Mouse (Mus musculus) small intestine, adult 2 months (tissue): ENCODE measurements around the gene Slc19a1. TPM values are rescaled to one million over a fixed set of nuclear protein-coding genes. Genes with fewer than 3 reads are reported as not detected.

Source experiments
- H3K27ac ChIP-seq: fragments of 200-500 bp; 2 replicates; pipeline ENCODE4 v1.5.1; 2012; ENCODE audit warnings: low read depth, low read length, control low read depth, inconsistent platforms; ENCODE audit not compliant: insufficient read depth
- H3K27me3 ChIP-seq: fragments of 200-500 bp; 2 replicates; pipeline ENCODE4 v1.6.1; 2012; ENCODE audit warnings: mild to moderate bottlenecking, moderate library complexity, low read length, inconsistent platforms; ENCODE audit not compliant: control insufficient read depth, insufficient read depth
- H3K36me3 ChIP-seq: fragments of 200-500 bp; 2 replicates; pipeline ENCODE4 v1.6.1; 2012; ENCODE audit warnings: mild to moderate bottlenecking, low read length, control low read depth, inconsistent platforms; ENCODE audit not compliant: control insufficient read depth, insufficient read depth
- H3K4me1 ChIP-seq: fragments of 200-500 bp; 2 replicates; pipeline ENCODE4 v1.6.1; 2012; ENCODE audit warnings: low read length, inconsistent platforms, mixed read lengths; ENCODE audit not compliant: control insufficient read depth, insufficient read depth, insufficient read length
- H3K4me3 ChIP-seq: fragments of 200-500 bp; 2 replicates; pipeline ENCODE4 v1.5.1; 2012; ENCODE audit warnings: low read depth, mild to moderate bottlenecking, control low read depth, inconsistent platforms, low read length, moderate library complexity
- CTCF ChIP-seq: fragments of 200-500 bp; IDR thresholded peaks from 2 replicates; pipeline ENCODE4 v1.5.1; 2012; ENCODE audit warnings: low read depth, mild to moderate bottlenecking, control low read depth, inconsistent platforms, low read length, moderate library complexity, mixed read lengths; ENCODE audit not compliant: insufficient replicate concordance, insufficient read length; ENCODE audit errors: extremely low read depth
- POLR2A ChIP-seq: fragments of 200-500 bp; IDR thresholded peaks from 2 replicates; pipeline ENCODE4 v1.6.1; 2012; ENCODE audit warnings: low read depth, mild to moderate bottlenecking, control low read depth, inconsistent platforms, low read length, moderate library complexity
- WGBS: fragments of 180-500 bp; shearing (Covaris S2); methylation state at CpG from one replicate; pipeline ENCODE4 v1.1.7; 2018; 5-methylcytosine and 5-hydroxymethylcytosine counted together
- polyA plus RNA-seq: library from polyadenylated mRNA; depleted of rRNA; stranded (reverse); fragments of >200 nt; gene quantifications from 2 replicates; pipeline ENCODE4 v1.2.3, GENCODE M21; 2012; rRNA removed

Gene Slc19a1
- polyA plus RNA-seq, 1 experiment: 44.6 TPM

DNA sequence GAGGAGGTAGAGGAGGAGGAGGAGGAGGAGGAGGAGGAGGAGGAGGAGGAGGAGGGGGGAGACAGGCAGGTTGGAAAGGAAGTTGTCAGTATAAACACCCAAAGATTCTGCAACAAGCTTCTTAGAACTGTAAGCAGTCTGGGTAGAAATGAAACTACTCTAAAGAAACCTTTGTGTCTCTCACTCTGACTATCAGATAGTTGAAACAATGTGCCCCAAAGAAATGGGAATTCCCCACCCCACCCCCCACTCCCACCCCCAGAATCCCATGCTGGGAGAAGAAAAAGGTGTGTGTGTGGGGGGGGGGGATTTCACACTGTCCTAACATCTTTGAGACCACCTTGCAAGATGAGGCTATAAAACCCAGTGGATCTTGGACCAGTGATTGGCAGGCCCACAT lies 72.3 kb downstream of the Slc19a1 start:
- Histone ChIP-seq H3K27me3 (no peaks in the 10 kb centered on the region), H3K27ac (no peak overlapping the region), H3K36me3 (no peaks in the 10 kb centered on the region), H3K4me1 (peaks cover 3% of the 10 kb centered on the region; the same call in 1 of the 2 replicates), H3K4me3 (no peak overlapping the region)
- TF ChIP-seq POLR2A: no peak
- TF ChIP-seq CTCF: no peak

DNA sequence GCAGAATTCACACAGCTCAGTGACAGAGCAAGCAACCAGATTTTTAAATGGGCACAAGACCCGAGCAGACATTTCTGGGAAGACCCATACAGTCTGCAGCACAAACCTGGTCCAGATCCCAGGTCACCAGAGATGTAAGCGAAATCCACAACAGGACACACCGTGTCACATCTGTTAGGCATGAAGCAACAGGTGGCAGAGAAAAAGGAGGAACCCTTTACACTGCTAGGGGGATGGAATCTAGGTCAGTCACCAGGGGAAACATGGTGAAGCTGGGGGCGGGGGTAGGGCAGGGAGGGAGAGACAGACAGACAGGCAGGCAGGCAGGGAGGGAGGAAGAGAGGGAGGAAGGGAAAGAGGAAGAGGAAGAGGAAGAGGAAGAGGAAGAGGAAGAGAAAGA lies 76.1 kb downstream of the Slc19a1 start:
- H3K4me1 ChIP-seq: peaks cover 3% of the 10 kb centered on the region; the same call in 1 of the 2 replicates
- H3K36me3 ChIP-seq: no peaks in the 10 kb centered on the region
- H3K27ac ChIP-seq: no peak overlapping the region
- H3K4me3 ChIP-seq: no peak overlapping the region
- 86% methylated on average over 4 of the region's 4 CpGs for WGBS
- H3K27me3 ChIP-seq: no peaks in the 10 kb centered on the region
- no peak for TF ChIP-seq POLR2A
- TF ChIP-seq CTCF: no peak

DNA sequence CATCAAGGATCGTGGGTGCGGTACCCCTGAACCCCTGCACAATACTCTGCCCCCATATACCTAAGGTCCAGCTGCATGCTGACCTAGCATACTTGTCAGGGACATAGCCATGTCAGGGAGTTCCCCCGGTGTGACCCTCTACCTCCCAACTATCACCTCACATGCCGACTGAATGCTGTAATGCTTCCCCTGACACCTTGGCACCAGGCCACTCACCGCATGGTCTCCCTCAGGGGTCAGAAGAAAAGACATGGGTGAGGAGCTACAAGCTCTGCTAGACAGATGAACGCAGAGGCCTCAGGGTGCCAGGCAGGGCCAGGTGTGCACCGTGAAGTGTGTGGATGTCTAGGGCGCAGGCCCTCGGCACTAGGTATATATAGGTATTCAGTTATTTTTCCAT lies 78.0 kb downstream of the Slc19a1 start:
- 87% methylated on average over 9 of the region's 9 CpGs for WGBS
- no peak overlapping the region for H3K4me3 ChIP-seq
- H3K4me1 ChIP-seq: no peaks in the 10 kb centered on the region
- H3K27me3 ChIP-seq: no peaks in the 10 kb centered on the region
- no peak overlapping the region for H3K27ac ChIP-seq
- TF ChIP-seq CTCF (no peak), POLR2A (no peak)
- no peaks in the 10 kb centered on the region for H3K36me3 ChIP-seq

Other genes with a start within 250 kb of the Slc19a1 start
- 1.7 and 4.5 TPM in 2 replicates for gene Pcbp3, start 70.4 kb upstream of the Slc19a1 start, polyA plus RNA-seq
- 27.1 and 35.2 TPM in 2 replicates for gene Col18a1, start 134.3 kb downstream of the Slc19a1 start, polyA plus RNA-seq
- gene Pofut2, start 227.0 kb downstream of the Slc19a1 start, polyA plus RNA-seq: 24.1 and 30.4 TPM in 2 replicates